Mouse (Mus musculus) olfactory bulb, adult 2 months (tissue): Measurements from ENCODE around the gene Itga3.

Experiments used
- CTCF ChIP-seq: fragments of 200-500 bp; IDR thresholded peaks from 2 replicates; pipeline ENCODE4 v1.5.1; 2012; ENCODE audit warnings: low read depth, mild to moderate bottlenecking, low read length, moderate library complexity; ENCODE audit not compliant: insufficient read depth
- POLR2A ChIP-seq: fragments of 200-500 bp; IDR thresholded peaks from 2 replicates; pipeline ENCODE4 v1.6.1; 2012; ENCODE audit warnings: mild to moderate bottlenecking, low read depth, low read length, moderate library complexity; ENCODE audit not compliant: insufficient read depth

- no peak for TF ChIP-seq POLR2A
- TF ChIP-seq CTCF, result no peak
These were observed 49.8 kb downstream of the Itga3 start for GRCm38 (mm10) chr11:95026849-95027248.
